Mouse (Mus musculus) MEL (cell line): ENCODE results near the gene Abcb9. TPM values are rescaled to one million over a fixed set of nuclear protein-coding genes. Genes with fewer than 3 reads are reported as not detected.
A peak's percentile ranks its signal among the peaks of the same experiment; 100 is the strongest.

Source experiments
- DNase-seq: peaks from one replicate; pipeline ENCODE4 v3.0.0; 2011; ENCODE audit warnings: low read depth, low spot score
- H3K27ac ChIP-seq: 2 replicates; pipeline ENCODE4 v1.5.1; 2012; ENCODE audit warnings: low read depth, mild to moderate bottlenecking, control low read depth, low read length, moderate library complexity; ENCODE audit not compliant: control insufficient read depth
- H3K27me3 ChIP-seq, 2 experiments: fragments of 150-350 bp in 1 of 2; sonication (generic) in 1 of 2; 2 replicates each; pipeline ENCODE4 v1.6.1; 2012; ENCODE audit warnings: low read length in 2 of 2, mild to moderate bottlenecking in 2 of 2, improper control_type of control experiment in 1 of 2, moderate library complexity in 1 of 2; ENCODE audit not compliant: insufficient read depth in 2 of 2, control insufficient read depth in 1 of 2
- H3K36me3 ChIP-seq, 2 experiments: 2 replicates each; pipeline ENCODE4 v1.6.1; 2012 to 2014; ENCODE audit warnings: low read length in 2 of 2, improper control_type of control experiment in 1 of 2, inconsistent platforms in 1 of 2, mild to moderate bottlenecking in 1 of 2; ENCODE audit not compliant: insufficient read depth in 2 of 2, control insufficient read depth in 1 of 2
- H3K4me1 ChIP-seq, 2 experiments: fragments of 150-350 bp in 1 of 2; sonication (generic) in 1 of 2; 2 replicates each; pipeline ENCODE4 v1.6.1; 2012; ENCODE audit warnings: low read length in 2 of 2, improper control_type of control experiment in 1 of 2, mild to moderate bottlenecking in 1 of 2; ENCODE audit not compliant: insufficient read depth in 2 of 2, control insufficient read depth in 1 of 2
- H3K4me3 ChIP-seq, 2 experiments: fragments of 150-350 bp in 1 of 2; sonication (generic) in 1 of 2; 2 replicates each; pipeline ENCODE4 v1.5.1; 2012; ENCODE audit warnings: low read depth in 2 of 2, low read length in 2 of 2, mild to moderate bottlenecking in 2 of 2, moderate library complexity in 2 of 2, control low read depth in 1 of 2, improper control_type of control experiment in 1 of 2; ENCODE audit not compliant: control insufficient read depth in 1 of 2, insufficient read depth in 1 of 2
- H3K79me2 ChIP-seq: 2 replicates; pipeline ENCODE4 v1.6.1; 2012; ENCODE audit warnings: mild to moderate bottlenecking, low read length, moderate library complexity; ENCODE audit not compliant: control insufficient read depth, poor library complexity, insufficient read depth
- H3K9ac ChIP-seq: 2 replicates; pipeline ENCODE4 v1.6.1; 2012; ENCODE audit warnings: low read depth, mild to moderate bottlenecking, control low read depth, low read length, moderate library complexity; ENCODE audit not compliant: control insufficient read depth, poor library complexity, severe bottlenecking
- H3K9me3 ChIP-seq: fragments of 150-350 bp; sonication (generic); replicated peaks from 2 replicates; pipeline ENCODE4 v1.6.1; 2012; ENCODE audit warnings: mild to moderate bottlenecking, low read length, improper control_type of control experiment, moderate library complexity; ENCODE audit not compliant: insufficient read depth
- BHLHE40 ChIP-seq: IDR thresholded peaks from 2 replicates; pipeline ENCODE4 v1.6.1; 2012; ENCODE audit warnings: low read depth, mild to moderate bottlenecking, inconsistent platforms, low read length, improper control_type of control experiment, borderline replicate concordance
- CHD1 ChIP-seq: IDR thresholded peaks from 2 replicates; pipeline ENCODE4 v1.6.1; 2012; ENCODE audit warnings: low read depth, mild to moderate bottlenecking, inconsistent platforms, low read length, improper control_type of control experiment
- CTCF ChIP-seq, 3 experiments: IDR thresholded peaks in 2 of 3; conservative IDR thresholded peaks in 1 of 3; 2 replicates each; pipeline ENCODE4 v1.5.1; 2011 to 2012; ENCODE audit warnings: low read length in 3 of 3, low read depth in 2 of 3, mild to moderate bottlenecking in 2 of 3, improper control_type of control experiment in 1 of 3, inconsistent platforms in 1 of 3, mixed read lengths in 1 of 3, moderate library complexity in 1 of 3; ENCODE audit not compliant: control insufficient read depth in 1 of 3, insufficient read depth in 1 of 3, poor library complexity in 1 of 3, severe bottlenecking in 1 of 3
- ELF1 ChIP-seq: IDR thresholded peaks from 2 replicates; pipeline ENCODE4 v1.6.1; 2014; ENCODE audit warnings: low read depth, mild to moderate bottlenecking, inconsistent platforms, low read length, improper control_type of control experiment, moderate library complexity
- EP300 ChIP-seq, 2 experiments: IDR thresholded peaks; 2 replicates each; pipeline ENCODE4 v1.6.1; 2011; ENCODE audit warnings: improper control_type of control experiment in 2 of 2, low read length in 2 of 2, low read depth in 1 of 2, mild to moderate bottlenecking in 1 of 2
- ETS1 ChIP-seq: IDR thresholded peaks from 2 replicates; pipeline ENCODE4 v1.6.1; 2012; ENCODE audit warnings: low read depth, mild to moderate bottlenecking, inconsistent platforms, low read length, improper control_type of control experiment, moderate library complexity
- HCFC1 ChIP-seq: IDR thresholded peaks from 2 replicates; pipeline ENCODE4 v1.6.1; 2012; ENCODE audit warnings: low read depth, mild to moderate bottlenecking, inconsistent platforms, low read length, improper control_type of control experiment, moderate library complexity
- JUND ChIP-seq: IDR thresholded peaks from 2 replicates; pipeline ENCODE4 v1.6.1; 2011; ENCODE audit warnings: low read depth, mild to moderate bottlenecking, improper control_type of control experiment, low read length
- KAT2A ChIP-seq: conservative IDR thresholded peaks from 2 replicates; pipeline ENCODE4 v1.6.1; 2012; ENCODE audit warnings: low read depth, low read length, improper control_type of control experiment, inconsistent platforms
- MAFK ChIP-seq: IDR thresholded peaks from 2 replicates; pipeline ENCODE4 v1.6.1; 2011; ENCODE audit warnings: low read depth, mild to moderate bottlenecking, low read length, improper control_type of control experiment, borderline replicate concordance
- MAX ChIP-seq: IDR thresholded peaks from 2 replicates; pipeline ENCODE4 v1.6.1; 2011; ENCODE audit warnings: low read length, improper control_type of control experiment
- MAZ ChIP-seq: IDR thresholded peaks from 2 replicates; pipeline ENCODE4 v1.6.1; 2012; ENCODE audit warnings: low read depth, mild to moderate bottlenecking, inconsistent platforms, low read length, improper control_type of control experiment
- MEF2A ChIP-seq: IDR thresholded peaks from 2 replicates; pipeline ENCODE4 v1.6.1; 2014; ENCODE audit warnings: low read depth, mild to moderate bottlenecking, inconsistent platforms, low read length, improper control_type of control experiment; ENCODE audit not compliant: poor library complexity, insufficient replicate concordance, severe bottlenecking; ENCODE audit errors: extremely low read depth
- MXI1 ChIP-seq: IDR thresholded peaks from 2 replicates; pipeline ENCODE4 v1.6.1; 2011; ENCODE audit warnings: mild to moderate bottlenecking, low read depth, low read length, improper control_type of control experiment
- MYB ChIP-seq: IDR thresholded peaks from 2 replicates; pipeline ENCODE4 v1.6.1; 2011; ENCODE audit warnings: mild to moderate bottlenecking, low read depth, low read length, improper control_type of control experiment
- MYC ChIP-seq: IDR thresholded peaks from 2 replicates; pipeline ENCODE4 v1.6.1; 2011; ENCODE audit warnings: low read depth, mild to moderate bottlenecking, low read length, improper control_type of control experiment, moderate library complexity
- RAD21 ChIP-seq: IDR thresholded peaks from 2 replicates; pipeline ENCODE4 v1.6.1; 2011; ENCODE audit warnings: mild to moderate bottlenecking, low read depth, low read length, improper control_type of control experiment
- SIN3A ChIP-seq: IDR thresholded peaks from 2 replicates; pipeline ENCODE4 v1.6.1; 2012; ENCODE audit warnings: low read length, improper control_type of control experiment, inconsistent platforms
- SMC3 ChIP-seq: IDR thresholded peaks from 2 replicates; pipeline ENCODE4 v1.6.1; 2011; ENCODE audit warnings: low read depth, low read length, improper control_type of control experiment
- TBP ChIP-seq: IDR thresholded peaks from 2 replicates; pipeline ENCODE4 v1.8.0; 2011; ENCODE audit warnings: low read depth, low read length, improper control_type of control experiment
- UBTF ChIP-seq: IDR thresholded peaks from 2 replicates; pipeline ENCODE4 v1.6.1; 2012; ENCODE audit warnings: low read depth, mild to moderate bottlenecking, inconsistent platforms, low read length, improper control_type of control experiment, moderate library complexity, borderline replicate concordance; ENCODE audit not compliant: insufficient read depth
- USF1 ChIP-seq: IDR thresholded peaks from 2 replicates; pipeline ENCODE4 v1.6.1; 2014; ENCODE audit warnings: low read depth, mild to moderate bottlenecking, inconsistent platforms, low read length, improper control_type of control experiment, moderate library complexity
- ZMIZ1 ChIP-seq: IDR thresholded peaks from 2 replicates; pipeline ENCODE4 v1.6.1; 2012; ENCODE audit warnings: low read depth, mild to moderate bottlenecking, inconsistent platforms, low read length, improper control_type of control experiment, moderate library complexity
- ZNF384 ChIP-seq: IDR thresholded peaks from 2 replicates; pipeline ENCODE4 v1.6.1; 2012; ENCODE audit warnings: low read depth, mild to moderate bottlenecking, inconsistent platforms, low read length, improper control_type of control experiment
- polyA plus RNA-seq, 2 experiments: library from polyadenylated mRNA; stranded (reverse) in 1 of 2; unstranded in 1 of 2; fragments of >175 nt in 1 of 2; fragments of >200 nt in 1 of 2; gene quantifications; 2 replicates each; pipeline versions ENCODE4 v1.2.1 to v1.2.4; 2012; ENCODE audit warnings: low replicate concordance in 2 of 2, low read depth in 1 of 2; ENCODE audit not compliant: insufficient read length in 2 of 2, insufficient read depth in 1 of 2, missing spikeins in 1 of 2
- total RNA-seq: library from RNA; depleted of rRNA; stranded (reverse); fragments of 300-350 nt; gene quantifications from 2 replicates; pipeline ENCODE4 v1.2.3, GENCODE M21; 2012

The Abcb9 gene
- total and polyA plus RNA-seq, 3 experiments = 2.4 to 8.1 TPM; not detected in 1

GRCm38 (mm10) chr5:124029220-124030035, 66.2 kb downstream of the Abcb9 start (continued):
- TF ChIP-seq CHD1 (no peak), SIN3A (0 out of 2 replicates have a peak, but pooled peaks have one; percentile 19), MYB (0 out of 2 replicates have a peak, but pooled peaks have one; percentile 20), TBP (0 out of 2 replicates have a peak, but pooled peaks have one; percentile 15), MAFK (no peak), SMC3 (no peak), KAT2A (no peak), MYC (no peak), EP300 (IDR thresholded peaks at IDR 0.05; ENCODE audit: low read depth in 1 of 2, low read length in 2 of 2) (peak in 1 of 2 experiments; percentile 6; a peak in 1 of 4 replicates), UBTF (no peak)

- TF ChIP-seq MEF2A = no peak
- no peak for TF ChIP-seq CTCF (IDR thresholded peaks at IDR 0.05 in 2 of 3, conservative IDR thresholded peaks at IDR 0.05 in 1 of 3; ENCODE audit: control insufficient read depth in 1 of 3, insufficient read depth in 1 of 3, low read depth in 2 of 3, low read length in 3 of 3, poor library complexity in 1 of 3, severe bottlenecking in 1 of 3)
- TF ChIP-seq BHLHE40 = peak; percentile 81; the same call in 1 of the 2 replicates
- TF ChIP-seq MAZ = no peak
- no peak for TF ChIP-seq HCFC1
- TF ChIP-seq USF1 = no peak
- TF ChIP-seq ETS1 = peak; percentile 86
- peak; percentile 61 for TF ChIP-seq MXI1
- no peak for TF ChIP-seq ZMIZ1
- TF ChIP-seq RAD21 = no peak
- TF ChIP-seq EP300 (IDR thresholded peaks at IDR 0.05; ENCODE audit: low read depth in 1 of 2, low read length in 2 of 2) = peak; percentile 20 to 36; a peak in 3 of 4 replicates
- TF ChIP-seq MYB = no peak
- peak; percentile 78 for TF ChIP-seq ZNF384
- TF ChIP-seq JUND = no peak
- TF ChIP-seq SIN3A = peak; percentile 70
- no peak for TF ChIP-seq TBP
- no peak for TF ChIP-seq KAT2A
- TF ChIP-seq MAX = no peak
- TF ChIP-seq ELF1 = no peak
- TF ChIP-seq, all 39 proteins: peak for 6
- H3K4me3 ChIP-seq = peak overlapping the region; percentile 3 to 18
- DNase-seq = peak; percentile 50
- H3K27me3 ChIP-seq = no peaks in the 10 kb centered on the region
- H3K9me3 ChIP-seq = no peaks in the 10 kb centered on the region
- peaks cover 28 to 52% of the 10 kb centered on the region in 2 experiments for H3K4me1 ChIP-seq
- H3K79me2 ChIP-seq = peaks cover 80% of the 10 kb centered on the region
- peaks cover 2 to 57% of the 10 kb centered on the region in 2 experiments for H3K36me3 ChIP-seq
- H3K9ac ChIP-seq = peak overlapping the region; percentile 56
- peak overlapping the region; percentile 79 for H3K27ac ChIP-seq
These were observed 66.9 kb downstream of the Abcb9 start for GRCm38 (mm10) chr5:124028680-124029079.
